Mouse (Mus musculus): ENCODE data around the gene Layn.

Layn gene

DNA sequence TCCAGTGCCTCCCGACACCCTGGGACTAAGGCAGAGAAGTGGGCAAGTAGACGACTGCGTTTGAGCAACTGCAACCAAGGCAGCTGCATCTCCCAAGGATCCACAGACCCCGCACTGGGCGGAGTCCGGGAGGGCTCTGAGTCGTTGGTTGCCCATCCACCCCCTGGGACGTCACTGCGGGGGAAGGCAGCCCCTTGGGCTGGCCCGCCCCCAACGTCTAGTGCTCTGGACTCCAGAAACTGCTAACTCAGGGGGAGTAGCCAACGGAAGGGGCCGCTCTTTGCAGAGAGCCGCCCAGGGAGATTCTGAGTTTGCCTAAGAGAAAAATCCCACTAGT lies at the start of gene Layn:
Gene Layn, minus strand, starts transcription at position 116 of the 337 bp plus-strand sequence.
- in situ Hi-C loops (cut with MboI; ENCODE audit: low pct_unique_long_range_greater_than_20kb in 1 of 2, low sequenced_read_pairs in 2 of 2, unreplicated experiment in 1 of 2): no loop called here

DNA sequence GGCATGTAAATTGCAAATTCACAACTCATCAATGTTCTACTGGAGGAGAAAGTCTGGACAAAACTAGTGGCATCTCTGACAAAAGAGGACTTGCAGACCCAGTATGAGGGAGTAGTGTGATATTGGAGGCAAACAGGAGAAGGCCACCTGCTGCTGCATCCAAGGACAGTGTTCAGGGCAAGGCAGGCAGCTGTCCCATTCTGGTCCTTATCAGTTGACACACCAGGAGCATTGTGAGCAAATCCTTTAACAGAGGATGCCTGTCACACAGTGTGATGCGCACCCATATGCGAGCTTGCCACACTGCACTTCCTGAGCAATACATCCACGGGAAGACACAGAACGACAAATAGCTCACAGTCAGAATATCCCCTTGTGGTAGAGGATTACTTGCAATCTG lies 37.9 kb upstream of the Layn start:
- in situ Hi-C loops (cut with MboI; ENCODE audit: low pct_unique_long_range_greater_than_20kb in 1 of 2, low sequenced_read_pairs in 2 of 2, unreplicated experiment in 1 of 2): no loop called here

DNA sequence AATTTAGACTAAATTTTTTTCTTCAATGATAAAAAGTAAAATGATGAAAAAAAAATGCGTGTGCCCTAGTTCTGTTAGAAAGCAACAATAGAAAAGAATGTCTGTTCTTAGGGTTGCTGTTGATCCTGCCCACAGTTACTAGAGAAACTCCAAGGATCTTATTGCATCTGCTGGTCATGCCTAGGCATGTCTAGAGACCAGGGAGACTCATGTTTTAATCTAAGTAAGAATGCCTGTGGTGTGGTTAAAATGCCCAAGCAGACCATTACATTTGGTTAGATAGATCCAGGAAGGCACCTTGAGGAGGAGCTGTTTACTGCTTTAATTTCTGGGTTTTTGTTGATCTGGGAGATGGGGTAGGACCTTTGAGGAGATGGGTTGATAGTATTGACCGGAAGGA lies 28.9 kb upstream of the Layn start:
- in situ Hi-C loops (cut with MboI; ENCODE audit: low pct_unique_long_range_greater_than_20kb in 1 of 2, low sequenced_read_pairs in 2 of 2, unreplicated experiment in 1 of 2): no loop called here

DNA sequence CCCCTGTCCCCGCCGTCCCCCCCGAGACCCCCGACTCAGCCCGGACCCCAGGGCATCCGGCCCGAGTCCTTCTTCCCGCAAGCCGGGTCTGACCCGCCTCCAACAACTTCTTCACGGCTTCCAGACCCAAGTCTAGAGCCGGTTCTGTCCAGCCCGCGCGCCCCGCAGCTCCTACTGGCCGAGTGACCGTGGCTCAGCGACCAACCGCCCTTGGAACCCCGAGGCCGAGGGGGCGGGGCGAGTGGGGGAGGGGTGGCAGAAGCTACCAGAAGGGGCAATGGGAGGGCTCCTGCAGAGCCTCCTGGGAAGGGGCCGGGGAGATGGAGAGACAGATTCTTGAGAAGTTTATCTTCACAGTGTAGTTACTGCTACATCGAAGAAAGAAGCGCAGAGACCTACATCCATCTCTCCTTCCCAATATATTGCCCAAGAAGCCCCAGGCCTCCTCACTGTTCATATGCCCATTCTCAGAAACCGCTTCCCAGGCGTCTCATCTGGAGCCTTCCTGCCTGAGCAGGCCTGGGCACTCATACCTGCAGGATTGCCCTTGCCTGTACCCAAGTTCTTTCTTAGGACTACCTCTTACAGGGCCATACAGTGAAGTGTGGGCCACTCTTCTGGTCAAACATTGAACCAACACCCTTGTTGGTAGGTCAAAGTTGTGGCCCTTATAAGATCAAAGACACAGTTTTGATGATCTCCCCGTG lies 27.1 kb upstream of the Layn start:
- in situ Hi-C loops (cut with MboI; ENCODE audit: low pct_unique_long_range_greater_than_20kb in 1 of 2, low sequenced_read_pairs in 2 of 2, unreplicated experiment in 1 of 2): no loop called here

DNA sequence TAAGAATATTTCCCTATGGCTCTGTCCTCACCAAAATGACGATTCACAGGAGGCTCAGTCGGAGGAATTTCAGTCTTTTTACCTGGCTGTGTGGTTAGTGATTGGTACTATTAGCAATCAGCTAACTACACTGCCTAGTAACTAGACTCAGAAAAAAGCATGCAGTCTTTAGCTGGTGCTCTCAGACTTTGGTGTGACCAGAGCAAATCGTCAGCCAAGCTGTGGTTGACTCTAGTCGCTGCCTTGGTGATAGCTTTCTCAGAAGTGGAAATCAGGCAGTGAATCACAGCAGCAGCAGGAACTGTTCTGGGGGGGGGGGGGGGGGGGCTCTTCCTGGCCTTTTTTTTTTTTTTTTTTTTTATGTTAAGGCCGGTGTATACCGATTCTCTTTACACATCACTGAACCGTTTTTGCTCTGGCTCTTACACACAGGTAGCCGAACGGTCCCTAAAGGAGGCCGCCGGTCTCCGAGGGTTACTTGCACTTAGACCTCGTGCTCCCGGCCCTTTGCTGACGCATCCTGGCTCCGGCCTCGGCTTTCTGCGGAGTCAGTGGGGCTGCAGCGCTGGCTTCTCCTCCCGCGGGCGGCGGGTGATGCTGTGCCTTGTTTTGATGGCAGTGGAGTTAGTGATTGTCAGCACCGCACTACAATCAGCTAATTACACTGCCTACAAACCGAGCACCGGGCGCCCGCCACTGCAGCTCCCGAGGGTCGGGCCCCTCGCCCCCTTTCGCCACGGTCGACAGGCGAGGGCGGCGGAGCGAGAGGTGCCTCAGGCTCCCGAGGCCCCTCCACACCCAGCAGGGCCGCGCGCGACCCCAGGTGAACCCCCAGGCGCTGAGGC lies 26.3 kb upstream of the Layn start:
- in situ Hi-C loops (cut with MboI; ENCODE audit: low pct_unique_long_range_greater_than_20kb in 1 of 2, low sequenced_read_pairs in 2 of 2, unreplicated experiment in 1 of 2): no loop called here

DNA sequence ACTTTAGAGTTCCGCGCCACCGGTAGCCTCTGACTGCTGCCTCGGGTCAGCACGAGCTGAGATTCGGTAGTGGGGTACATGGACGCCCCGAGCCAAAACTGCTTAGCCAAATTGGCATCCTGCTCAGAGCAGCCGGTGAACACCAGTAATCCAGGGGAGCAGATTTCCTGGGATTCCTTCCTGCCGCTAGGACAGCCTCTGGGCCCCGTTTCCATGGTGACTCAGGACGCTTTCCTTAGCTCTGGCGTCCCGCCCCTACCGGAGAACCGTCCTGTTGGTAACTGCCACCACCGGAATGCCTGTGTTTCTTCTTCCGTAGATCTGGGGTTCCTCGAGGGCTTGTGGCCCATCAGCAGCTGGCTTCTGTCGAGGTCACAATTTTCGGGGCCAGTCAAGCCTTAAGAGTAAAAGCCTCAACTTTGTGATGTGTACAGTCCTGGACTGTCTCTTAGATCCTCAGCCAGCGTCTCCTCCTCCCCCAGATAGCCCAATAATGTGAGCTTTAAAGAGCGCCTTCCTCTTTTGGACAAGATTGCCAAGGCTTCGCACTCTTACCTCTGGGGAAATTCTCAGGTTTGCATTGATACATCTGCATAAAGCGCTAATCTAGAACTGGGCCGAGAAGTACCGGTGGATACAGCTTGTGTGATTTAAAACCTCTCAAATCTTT lies 25.0 kb upstream of the Layn start, which contains the start of gene 4833427G06Rik:
Gene 4833427G06Rik, minus strand, starts transcription at position 323 of the 670 bp plus-strand sequence.
- in situ Hi-C loops (cut with MboI; ENCODE audit: low pct_unique_long_range_greater_than_20kb in 1 of 2, low sequenced_read_pairs in 2 of 2, unreplicated experiment in 1 of 2): no loop called here

DNA sequence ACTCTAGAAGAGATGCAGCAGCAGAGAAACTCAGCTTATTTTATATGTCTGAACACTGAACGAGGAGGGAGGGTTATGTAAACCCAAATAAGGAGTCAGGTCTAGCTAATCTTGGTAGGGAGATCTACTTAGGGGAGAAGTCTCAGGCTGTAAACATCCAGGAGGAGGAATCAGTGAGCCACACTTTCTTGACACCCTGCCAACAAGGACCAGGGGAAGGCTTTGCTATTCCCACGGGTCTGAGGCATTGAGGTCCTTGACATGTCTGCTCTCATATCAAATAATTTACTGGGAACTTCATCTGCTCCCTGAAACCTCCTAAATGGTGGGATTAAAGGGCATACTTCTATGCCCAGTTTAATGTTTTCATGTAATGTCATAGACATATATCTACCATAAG lies 19.4 kb upstream of the Layn start:
- in situ Hi-C loops (cut with MboI; ENCODE audit: low pct_unique_long_range_greater_than_20kb in 1 of 2, low sequenced_read_pairs in 2 of 2, unreplicated experiment in 1 of 2): no loop called here

DNA sequence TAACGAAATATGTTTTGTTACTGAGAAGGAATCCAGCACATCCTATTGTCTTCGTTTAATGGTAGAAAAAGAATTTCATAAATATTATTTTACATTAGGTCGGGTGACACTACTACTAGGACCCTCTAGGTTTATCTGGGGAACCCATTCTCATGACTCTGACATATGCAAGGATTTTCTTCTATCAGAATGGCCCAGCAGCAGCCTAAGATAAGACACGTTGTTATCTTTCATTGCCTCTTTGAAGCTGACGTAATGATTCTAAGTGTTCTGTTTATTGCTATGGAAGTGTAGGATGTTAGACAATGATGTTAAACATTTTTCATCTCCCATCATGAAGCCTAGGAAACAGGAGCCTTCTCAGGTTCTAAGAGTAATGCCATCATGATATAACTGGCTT lies 16.8 kb upstream of the Layn start:
- in situ Hi-C loops (cut with MboI; ENCODE audit: low pct_unique_long_range_greater_than_20kb in 1 of 2, low sequenced_read_pairs in 2 of 2, unreplicated experiment in 1 of 2): no loop called here

DNA sequence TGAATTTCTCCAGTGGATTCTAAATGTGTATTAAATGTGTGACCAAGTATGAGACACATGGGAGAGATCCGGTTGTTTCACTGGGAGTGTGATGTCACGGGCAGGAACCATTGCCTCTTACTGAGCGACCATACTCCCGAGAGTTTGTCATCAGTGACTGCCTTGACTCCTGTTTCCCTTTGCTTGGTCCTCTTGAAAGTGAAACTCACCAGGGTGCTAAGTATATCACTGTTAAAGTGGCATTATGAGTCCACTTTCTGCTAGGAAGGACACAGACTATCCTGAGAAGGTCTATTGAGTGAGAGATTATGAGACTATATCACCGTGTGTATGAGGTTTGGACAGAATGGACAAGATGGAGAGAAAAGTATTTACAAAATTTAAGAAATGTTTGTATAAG lies 4.7 kb upstream of the Layn start:
- in situ Hi-C loops (cut with MboI; ENCODE audit: low pct_unique_long_range_greater_than_20kb in 1 of 2, low sequenced_read_pairs in 2 of 2, unreplicated experiment in 1 of 2): no loop called here

DNA sequence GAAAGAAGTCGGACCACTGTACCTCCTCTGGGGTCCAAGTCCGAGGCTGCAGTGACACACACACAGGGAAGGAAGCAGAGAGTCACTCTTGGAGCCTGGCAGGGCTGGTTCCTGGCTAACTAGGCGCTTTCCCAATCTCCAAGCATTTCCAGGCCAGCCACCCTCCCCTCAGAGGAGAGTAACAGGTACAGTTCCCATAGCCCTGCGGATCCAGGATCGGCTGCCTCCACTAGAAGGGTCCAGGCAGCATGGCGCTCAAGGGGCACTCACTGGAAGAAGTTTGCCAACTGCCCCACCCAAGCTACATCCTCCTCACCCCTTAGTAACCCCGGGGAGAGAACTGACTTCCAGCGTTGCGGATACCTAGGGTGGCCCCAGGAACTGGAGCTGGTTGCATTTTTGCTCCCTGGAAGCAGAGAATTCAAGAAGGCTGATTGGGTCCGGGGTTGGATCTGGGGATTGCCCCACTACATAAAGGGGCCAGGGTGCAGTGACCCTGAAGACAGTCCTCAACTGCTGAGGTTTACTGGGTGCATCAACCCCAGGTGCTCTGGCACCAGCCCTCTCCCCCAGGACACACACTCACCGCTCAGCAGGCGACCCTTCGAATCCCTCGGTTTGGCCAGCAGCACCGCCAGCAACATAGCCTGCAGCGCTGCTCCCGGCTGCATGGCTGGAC lies 455 bp downstream of the Layn start:
- in situ Hi-C loops (cut with MboI; ENCODE audit: low pct_unique_long_range_greater_than_20kb in 1 of 2, low sequenced_read_pairs in 2 of 2, unreplicated experiment in 1 of 2): no loop called here

DNA sequence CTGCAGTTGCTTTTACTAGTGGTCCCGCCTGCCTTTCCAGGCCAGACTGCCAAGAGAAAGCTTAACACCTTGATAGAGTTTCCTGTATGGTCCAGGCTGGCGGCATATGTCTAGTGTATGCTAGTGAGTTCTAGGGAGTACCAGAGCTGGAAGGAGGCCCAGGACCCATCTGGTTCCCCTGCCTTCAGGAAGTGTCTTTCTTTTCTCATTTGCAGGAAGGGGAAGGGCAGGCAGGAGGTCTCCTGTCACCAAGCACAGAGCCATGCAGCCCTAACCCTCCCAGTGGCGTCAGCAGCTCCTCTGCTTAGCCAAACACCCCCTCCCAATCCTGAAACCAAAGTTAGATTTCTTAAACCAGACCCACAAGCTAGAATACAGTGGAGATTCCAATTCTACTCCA lies 1.1 kb downstream of the Layn start:
- in situ Hi-C loops (cut with MboI; ENCODE audit: low pct_unique_long_range_greater_than_20kb in 1 of 2, low sequenced_read_pairs in 2 of 2, unreplicated experiment in 1 of 2): no loop called here

DNA sequence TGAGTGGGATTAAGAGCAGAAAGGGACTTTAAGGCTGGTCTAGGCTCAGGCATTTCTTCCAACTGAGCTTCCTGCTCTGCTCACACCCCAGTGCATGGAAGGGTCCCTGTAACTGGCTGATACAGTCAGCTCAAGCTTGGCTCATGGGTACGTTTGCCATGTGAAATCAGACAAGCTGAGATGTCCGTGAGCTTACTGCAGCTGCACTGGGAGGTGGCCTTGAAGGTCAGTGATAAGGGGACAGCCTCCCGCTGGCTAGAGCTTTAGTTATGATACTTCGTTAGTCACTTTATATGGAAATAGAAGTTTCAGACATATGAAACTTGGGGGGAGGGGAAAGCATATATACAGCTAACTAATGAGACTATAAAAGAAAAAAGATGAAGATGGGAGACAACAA lies 6.1 kb downstream of the Layn start:
- in situ Hi-C loops (cut with MboI; ENCODE audit: low pct_unique_long_range_greater_than_20kb in 1 of 2, low sequenced_read_pairs in 2 of 2, unreplicated experiment in 1 of 2): no loop called here

DNA sequence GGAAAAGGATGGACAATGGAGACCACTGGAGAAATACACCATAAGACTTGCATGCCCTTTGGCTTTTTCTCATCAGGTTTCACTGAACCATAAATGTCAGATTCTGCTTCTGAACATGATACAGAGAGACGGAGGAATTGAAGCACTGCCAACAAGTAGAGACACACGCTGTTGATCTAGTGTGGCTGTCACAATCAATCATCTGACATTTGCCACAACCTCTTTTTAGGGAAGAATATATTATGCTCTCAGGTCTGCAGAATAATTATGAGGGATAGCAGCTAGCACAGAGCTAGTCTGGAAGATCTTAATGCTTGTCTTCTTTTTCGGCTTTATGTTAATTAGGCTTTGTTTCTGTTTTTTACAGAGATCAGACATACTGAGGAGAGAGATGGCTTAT lies 8.7 kb downstream of the Layn start:
- in situ Hi-C loops (cut with MboI; ENCODE audit: low pct_unique_long_range_greater_than_20kb in 1 of 2, low sequenced_read_pairs in 2 of 2, unreplicated experiment in 1 of 2): no loop called here

DNA sequence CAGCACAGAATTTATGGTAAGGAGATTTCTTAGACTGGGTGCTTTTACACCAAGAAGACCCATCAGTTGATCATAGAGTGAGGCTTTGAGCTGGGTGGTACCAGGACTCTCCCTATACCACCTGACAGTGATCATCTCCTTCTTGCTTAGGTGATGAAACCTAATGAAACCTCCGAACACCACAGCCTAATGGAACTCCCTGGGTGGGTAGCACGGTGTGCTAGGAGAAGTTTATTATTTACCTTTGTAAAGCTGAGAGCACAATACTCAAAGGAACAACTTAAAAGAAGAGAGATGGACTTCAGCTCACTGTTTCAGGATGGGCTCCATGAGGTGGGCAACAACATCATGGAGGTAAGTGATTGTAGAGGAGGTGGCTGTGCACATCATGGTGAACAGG lies 16.3 kb downstream of the Layn start, which contains the start of gene Btg4:
Gene Btg4, plus strand, starts transcription at position 301 of the 400 bp plus-strand sequence.
- in situ Hi-C loops (cut with MboI; ENCODE audit: low pct_unique_long_range_greater_than_20kb in 1 of 2, low sequenced_read_pairs in 2 of 2, unreplicated experiment in 1 of 2): no loop called here

DNA sequence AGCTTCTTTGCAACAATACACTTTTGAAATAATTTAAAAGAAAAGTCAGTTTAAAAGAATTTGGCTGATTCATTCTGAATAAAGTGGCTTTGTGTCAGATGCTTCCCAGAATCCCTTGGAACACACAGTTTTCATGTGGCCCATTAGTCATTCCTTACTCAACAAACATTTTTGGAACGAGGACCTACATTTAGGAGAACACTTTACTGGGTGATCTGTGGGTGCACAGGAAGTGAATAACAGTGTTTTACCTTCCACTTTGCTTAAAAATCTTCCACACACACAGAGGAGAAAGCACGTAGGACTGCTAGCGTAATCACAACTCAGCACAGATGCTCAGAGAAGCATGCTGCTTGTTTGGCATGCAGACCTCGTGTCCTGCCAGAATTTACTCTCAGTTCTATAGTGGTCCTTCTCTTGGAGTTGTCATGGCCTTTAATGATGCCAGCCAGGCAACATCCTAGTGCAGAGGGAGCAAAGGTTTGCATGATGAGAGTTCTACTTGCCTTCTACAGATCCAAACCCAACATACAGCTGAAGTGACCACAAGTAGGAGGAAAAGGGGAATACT lies 17.9 kb downstream of the Layn start:
- in situ Hi-C loops (cut with MboI; ENCODE audit: low pct_unique_long_range_greater_than_20kb in 1 of 2, low sequenced_read_pairs in 2 of 2, unreplicated experiment in 1 of 2): no loop called here

DNA sequence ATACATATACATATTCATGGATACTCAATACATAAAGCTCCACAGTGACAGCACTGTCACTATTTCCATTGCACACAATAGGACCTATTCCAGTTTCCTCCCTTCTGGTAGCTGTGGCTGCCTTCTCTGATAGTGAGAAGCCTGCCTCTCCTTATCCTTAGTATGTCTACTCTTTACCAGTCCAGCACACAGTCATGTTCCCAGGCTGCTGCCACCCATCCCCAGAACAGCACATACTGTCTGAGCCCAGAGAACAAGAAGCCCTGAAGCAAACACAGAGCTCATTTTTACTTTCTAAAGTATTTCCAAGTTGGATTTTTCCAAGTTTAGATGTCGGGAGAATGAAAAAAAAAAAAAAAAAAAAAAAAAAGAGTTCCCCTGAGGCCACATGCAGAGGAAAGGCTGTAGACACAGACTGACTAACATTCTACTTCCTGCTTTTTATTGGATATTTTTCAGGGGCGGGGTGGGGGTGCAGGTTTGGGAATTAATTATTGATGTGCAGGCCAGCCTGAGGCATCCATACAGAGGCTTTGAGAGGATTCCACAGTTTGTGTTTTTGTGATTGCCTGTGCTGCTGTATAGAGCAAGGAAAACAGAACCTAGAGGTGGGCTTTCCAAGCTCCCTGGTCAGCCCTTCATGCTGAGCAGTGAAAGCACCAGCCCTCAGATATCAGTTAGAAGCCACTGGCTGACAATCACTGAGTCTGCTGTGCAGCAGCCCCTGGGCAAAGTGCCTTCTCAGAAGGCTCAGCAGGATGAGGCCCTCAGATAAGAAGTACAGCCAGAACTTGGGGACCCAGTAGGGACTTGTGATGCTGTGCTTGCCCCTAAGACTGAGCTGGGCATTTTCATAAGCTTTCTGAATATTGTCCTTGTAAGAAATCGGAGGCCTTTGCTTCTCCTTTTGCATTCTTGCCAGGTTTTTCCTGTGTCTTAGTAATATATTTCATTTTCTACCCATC lies 20.3 kb downstream of the Layn start:
- in situ Hi-C loops (cut with MboI; ENCODE audit: low pct_unique_long_range_greater_than_20kb in 1 of 2, low sequenced_read_pairs in 2 of 2, unreplicated experiment in 1 of 2): no loop called here

DNA sequence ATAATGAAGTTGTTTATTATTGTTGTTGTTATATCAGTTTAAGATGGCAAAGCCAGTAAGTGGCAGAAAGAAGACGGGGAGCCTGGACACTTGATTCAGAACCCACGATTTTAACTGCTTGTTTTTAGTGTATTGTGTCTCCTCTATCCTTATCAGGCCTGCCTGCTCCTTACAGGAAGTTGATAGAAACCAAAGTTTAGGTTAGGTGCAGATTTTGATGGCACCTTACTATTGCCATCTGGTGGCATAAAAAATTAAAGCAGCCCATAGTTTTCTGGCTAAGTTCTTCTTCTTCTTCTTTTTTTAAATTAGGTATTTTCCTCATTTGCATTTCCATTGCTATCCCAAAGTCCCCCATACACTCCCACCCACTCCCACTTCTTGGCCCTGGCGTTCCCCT lies 24.7 kb downstream of the Layn start:
- in situ Hi-C loops (cut with MboI; ENCODE audit: low pct_unique_long_range_greater_than_20kb in 1 of 2, low sequenced_read_pairs in 2 of 2, unreplicated experiment in 1 of 2): no loop called here

DNA sequence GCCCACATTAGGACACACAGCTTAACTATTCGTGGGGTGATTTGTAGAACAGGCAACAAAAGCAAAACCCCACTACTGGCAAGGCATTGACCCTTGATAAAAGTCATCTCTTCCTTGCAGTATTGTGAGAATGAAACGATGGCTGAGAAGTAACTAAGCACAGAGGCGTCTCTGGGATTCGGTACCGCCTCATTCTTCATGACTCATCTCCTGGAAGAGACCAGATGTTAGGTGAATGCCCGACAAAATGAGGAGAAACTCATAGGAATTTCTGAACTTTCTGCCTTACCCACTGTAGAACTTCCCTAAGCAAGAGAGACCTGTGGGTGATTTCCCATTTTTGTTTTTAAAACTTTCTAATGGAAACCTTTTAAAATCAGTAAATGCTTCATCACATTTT lies 34.8 kb downstream of the Layn start:
- in situ Hi-C loops (cut with MboI; ENCODE audit: low pct_unique_long_range_greater_than_20kb in 1 of 2, low sequenced_read_pairs in 2 of 2, unreplicated experiment in 1 of 2): no loop called here
